Mouse (Mus musculus) forebrain, embryonic 14.5 days (tissue): Measurements from ENCODE around the gene Ndufv1. TPM values are rescaled to one million over a fixed set of nuclear protein-coding genes. Genes with fewer than 3 reads are reported as not detected.
"Not testable (repeated sequence)": the region's sequence is repeated elsewhere in the genome, so short reads cannot be mapped to it uniquely, and the experiment has no call there.

Source experiments
- ATAC-seq: fragments of 200-750 bp; cut with Nextera tagmentation; 2 replicates; pipeline ENCODE4 v1.8.0; 2017; ENCODE audit warnings: mild to moderate bottlenecking, moderate library complexity
- DNase-seq: peaks from one replicate; pipeline ENCODE4 v3.0.0-alpha.2; 2015; ENCODE audit warnings: low spot score
- H3K27ac ChIP-seq: fragments of 300-500 bp; sonication (generic); 2 replicates; pipeline ENCODE4 v1.5.1; 2014; ENCODE audit warnings: low read depth, mild to moderate bottlenecking, control low read depth, low read length, moderate library complexity
- H3K27me3 ChIP-seq: fragments of 300-500 bp; sonication (generic); replicated peaks from 2 replicates; pipeline ENCODE4 v1.6.1; 2014; ENCODE audit warnings: low read length, control low read depth, mixed read lengths; ENCODE audit not compliant: control insufficient read depth, insufficient read depth
- H3K36me3 ChIP-seq: fragments of 300-500 bp; sonication (generic); 2 replicates; pipeline ENCODE4 v1.6.1; 2014; ENCODE audit warnings: low read length, control low read depth; ENCODE audit not compliant: control insufficient read depth, insufficient read depth
- H3K4me1 ChIP-seq: fragments of 300-500 bp; sonication (generic); 2 replicates; pipeline ENCODE4 v1.6.1; 2014; ENCODE audit warnings: antibody characterized with exemption, low read length, control low read depth; ENCODE audit not compliant: control insufficient read depth, insufficient read depth
- H3K4me2 ChIP-seq: fragments of 300-500 bp; sonication (generic); 2 replicates; pipeline ENCODE4 v1.6.1; 2014; ENCODE audit warnings: mild to moderate bottlenecking, control low read depth, low read length
- H3K4me3 ChIP-seq: fragments of 300-500 bp; sonication (generic); 2 replicates; pipeline ENCODE4 v1.5.1; 2014; ENCODE audit warnings: low read depth, low read length, control low read depth
- H3K9ac ChIP-seq: fragments of 300-500 bp; sonication (generic); 2 replicates; pipeline ENCODE4 v1.6.1; 2014; ENCODE audit warnings: mild to moderate bottlenecking, low read length, control low read depth, moderate library complexity
- H3K9me3 ChIP-seq: fragments of 300-500 bp; sonication (generic); replicated peaks from 2 replicates; pipeline ENCODE4 v1.6.1; 2016; ENCODE audit warnings: low read length, control low read depth, mixed read lengths; ENCODE audit not compliant: control insufficient read depth
- WGBS: fragments of 180-500 bp; shearing (Covaris S2); extraction: QIAGEN DNeasy Blood & Tissue Kit; methylation state at CpG from one replicate; pipeline ENCODE4 v1.1.7; 2014; 5-methylcytosine and 5-hydroxymethylcytosine counted together
- polyA plus RNA-seq: library from polyadenylated mRNA; unstranded; fragments of >200 nt; fragmentation: Nextera tagmentation; extraction: Ambion mirVana; gene quantifications from 2 replicates; pipeline ENCODE4 v1.2.1, GENCODE M21; 2014

The Ndufv1 gene
- polyA plus RNA-seq, 1 experiment from 2014 or later, result 254 TPM

DNA sequence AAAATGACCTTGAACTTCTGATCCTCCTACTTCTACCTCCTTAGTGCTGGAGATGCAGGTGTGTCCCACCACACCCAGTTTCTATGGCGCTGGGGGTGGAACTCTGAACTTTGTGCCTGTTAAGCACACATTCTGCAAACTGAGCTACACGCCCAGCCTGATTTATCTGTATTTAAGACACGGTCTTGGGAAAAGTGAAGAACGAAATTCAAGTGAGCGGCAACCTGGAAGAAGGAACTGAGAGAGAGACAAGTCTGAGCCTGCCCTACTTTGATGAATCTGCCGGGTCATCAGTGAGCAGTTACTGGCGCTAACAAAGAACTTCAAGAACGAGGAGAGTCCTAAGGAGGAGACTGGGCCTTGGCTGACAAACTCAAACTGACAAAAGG lies 34.3 kb upstream of the Ndufv1 start:
- no peak overlapping the region for H3K27ac ChIP-seq
- no peaks in the 10 kb centered on the region for H3K9me3 ChIP-seq
- no peaks in the 10 kb centered on the region for H3K4me1 ChIP-seq
- H3K36me3 ChIP-seq, result no peaks in the 10 kb centered on the region
- DNase-seq, result no peak
- H3K9ac ChIP-seq, result no peak overlapping the region
- no peak for ATAC-seq
- H3K27me3 ChIP-seq, result no peaks in the 10 kb centered on the region
- H3K4me3 ChIP-seq, result no peak overlapping the region
- no peak overlapping the region for H3K4me2 ChIP-seq
- 84% methylated on average over 8 of the region's 8 CpGs for WGBS

DNA sequence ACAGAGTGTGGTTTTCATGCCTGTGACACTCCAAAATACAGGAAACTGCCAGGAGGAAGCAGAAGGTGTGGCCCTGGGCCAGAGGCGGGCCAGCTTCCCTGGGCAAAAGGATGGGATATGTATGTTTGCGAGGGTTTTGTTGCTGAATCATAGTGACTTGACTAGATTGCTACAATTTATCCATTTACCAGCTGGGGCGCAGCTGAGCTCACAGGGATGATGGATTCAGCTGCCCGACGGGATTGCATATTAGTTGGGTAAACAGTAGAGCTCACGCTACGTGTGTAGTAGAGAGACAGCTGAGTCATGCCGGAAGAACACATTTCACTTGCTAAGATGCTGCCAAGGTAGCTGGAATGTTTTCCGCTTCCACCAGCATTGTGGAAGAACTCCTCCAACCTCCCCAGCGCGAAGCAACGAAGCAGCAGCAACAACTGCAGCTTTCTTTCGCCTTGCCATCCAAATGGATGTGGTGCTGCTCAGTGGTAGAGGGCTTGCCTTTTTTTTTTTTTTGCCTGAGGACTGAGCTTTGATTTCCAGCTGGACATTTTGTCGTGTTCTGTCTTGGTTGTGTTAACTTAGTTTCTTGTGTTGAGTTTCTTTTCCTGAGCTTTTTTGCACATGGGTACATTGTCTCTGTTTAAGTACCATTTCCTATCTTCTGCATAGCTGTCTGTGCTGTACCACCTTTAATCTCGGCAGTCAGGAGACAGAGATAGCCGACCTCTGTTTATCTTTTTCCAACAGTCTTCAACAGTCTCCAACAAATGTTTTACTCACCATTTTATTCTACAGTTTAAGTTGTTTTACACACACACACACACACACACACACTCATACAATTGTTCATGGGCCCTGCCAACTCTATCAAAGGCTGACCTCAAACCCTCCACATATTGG lies 33.6 kb upstream of the Ndufv1 start, which contains the start of gene Gstp2:
Gene Gstp2 (minus strand): TSS at position 58 of the 900 bp plus-strand sequence.
- Histone ChIP-seq H3K27me3 (no peaks in the 10 kb centered on the region), H3K27ac (no peak within 1 kb of the TSS), H3K9ac (no peak within 1 kb of the TSS), H3K4me2 (peak within 1 kb of the TSS; percentile 6; the same call in 1 of the 2 replicates), H3K4me1 (no peaks in the 10 kb centered on the region), H3K9me3 (no peaks in the 10 kb centered on the region), H3K36me3 (no peaks in the 10 kb centered on the region), H3K4me3 (no peak within 1 kb of the TSS)
- DNase-seq, result peak; percentile 79
- 58% methylated on average over 16 of the region's 16 CpGs for WGBS
- no peak for ATAC-seq

DNA sequence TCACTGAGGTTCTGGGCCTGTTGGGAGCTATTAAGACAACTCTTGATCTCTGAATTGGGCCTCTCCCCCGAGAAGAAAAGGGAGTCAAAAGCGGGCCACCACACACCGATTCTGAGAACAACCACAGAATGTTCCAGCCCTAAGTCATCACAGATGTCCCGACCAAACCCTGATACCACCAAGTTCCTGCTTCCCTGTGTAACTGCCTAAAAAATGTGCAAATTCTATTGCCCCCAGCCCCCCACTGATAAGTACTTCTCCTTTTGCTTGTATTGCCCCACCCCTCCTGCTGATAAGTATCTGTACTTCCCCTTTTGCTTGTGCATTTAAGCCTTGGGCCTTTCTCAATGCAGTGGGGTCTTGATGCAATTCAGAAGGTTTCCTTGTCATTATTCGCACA lies 31.5 kb upstream of the Ndufv1 start:
- not testable (repeated sequence) for DNase-seq

GRCm38 (mm10) chr19:4042124-4042523 lies 29.5 kb upstream of the Ndufv1 start:
- Histone ChIP-seq H3K4me2 (no peak overlapping the region), H3K9me3 (no peaks in the 10 kb centered on the region), H3K27ac (no peak overlapping the region), H3K4me1 (peaks cover 2% of the 10 kb centered on the region; the same call in 1 of the 2 replicates), H3K4me3 (no peak overlapping the region), H3K9ac (no peak overlapping the region), H3K36me3 (no peaks in the 10 kb centered on the region), H3K27me3 (no peaks in the 10 kb centered on the region)
- ATAC-seq, result no peak
- DNase-seq, result no peak
- WGBS, result 77% methylated on average over 14 of the region's 14 CpGs

More for the DNA sequence above, 31.5 kb upstream of the Ndufv1 start:
- H3K36me3 ChIP-seq, H3K4me2 ChIP-seq, H3K4me1 ChIP-seq, H3K9ac ChIP-seq, H3K9me3 ChIP-seq, ATAC-seq, H3K27ac ChIP-seq, H3K27me3 ChIP-seq, H3K4me3 ChIP-seq: not testable (repeated sequence)
- WGBS, result 88% methylated on average over 5 of the region's 5 CpGs

- H3K4me2 ChIP-seq, H3K36me3 ChIP-seq, H3K9ac ChIP-seq, H3K27me3 ChIP-seq, H3K4me3 ChIP-seq, ATAC-seq, DNase-seq, H3K9me3 ChIP-seq, H3K4me1 ChIP-seq, H3K27ac ChIP-seq: not testable (repeated sequence)
- WGBS, result 84% methylated on average over 3 of the region's 4 CpGs
Observed at GRCm38 (mm10) chr19:4041500-4041899, 28.9 kb upstream of the Ndufv1 start.

- H3K9me3 ChIP-seq, H3K4me1 ChIP-seq, ATAC-seq, H3K36me3 ChIP-seq, H3K9ac ChIP-seq, H3K4me3 ChIP-seq, H3K27ac ChIP-seq, DNase-seq, H3K4me2 ChIP-seq, H3K27me3 ChIP-seq: not testable (repeated sequence)
- WGBS, result 86% methylated on average over 5 of the region's 5 CpGs
Observed at GRCm38 (mm10) chr19:4040941-4041340, 28.3 kb upstream of the Ndufv1 start.

DNA sequence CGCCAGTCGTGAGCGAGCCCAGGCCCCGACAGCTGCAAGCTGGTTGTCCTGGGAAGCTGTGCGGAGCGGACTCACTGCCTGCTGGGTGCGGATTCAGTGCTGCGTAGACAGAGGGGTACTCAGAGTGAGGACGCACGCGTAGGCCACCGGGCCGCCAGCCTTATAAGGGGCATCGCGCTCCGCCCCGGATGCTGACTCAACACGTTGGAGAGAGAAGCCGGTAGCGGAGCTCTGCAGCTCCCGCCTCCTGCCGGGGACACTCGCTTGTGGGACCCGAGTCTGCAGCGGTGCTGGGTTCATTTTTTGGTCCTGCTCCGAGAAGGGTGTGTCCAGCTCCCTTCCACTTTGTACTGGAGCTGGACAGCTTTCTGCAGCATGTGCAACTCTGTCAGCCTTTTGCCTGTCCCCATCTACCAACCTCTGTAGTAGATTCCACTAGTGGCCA lies 25.2 kb upstream of the Ndufv1 start, which contains the start of gene Gstp1:
Gene Gstp1 (minus strand): TSS at position 198 of the 445 bp plus-strand sequence.
- H3K4me2 ChIP-seq, result peak within 1 kb of the TSS; percentile 67
- H3K27me3 ChIP-seq, result no peaks in the 10 kb centered on the region
- H3K9ac ChIP-seq, result peak within 1 kb of the TSS; percentile 77
- ATAC-seq (peak; percentile 91), DNase-seq (peak; percentile 84)
- no peaks in the 10 kb centered on the region for H3K9me3 ChIP-seq
- WGBS, result under 1% methylated on average over 26 of the region's 26 CpGs
- H3K4me1 ChIP-seq, result peaks cover 2% of the 10 kb centered on the region; the same call in 1 of the 2 replicates
- H3K4me3 ChIP-seq, result peak within 1 kb of the TSS; percentile 55
- H3K36me3 ChIP-seq, result 0 out of 2 replicates have a peak, but pooled peaks cover 2% of the 10 kb centered on the region
- H3K27ac ChIP-seq, result peak within 1 kb of the TSS; percentile 44; the same call in 1 of the 2 replicates

DNA sequence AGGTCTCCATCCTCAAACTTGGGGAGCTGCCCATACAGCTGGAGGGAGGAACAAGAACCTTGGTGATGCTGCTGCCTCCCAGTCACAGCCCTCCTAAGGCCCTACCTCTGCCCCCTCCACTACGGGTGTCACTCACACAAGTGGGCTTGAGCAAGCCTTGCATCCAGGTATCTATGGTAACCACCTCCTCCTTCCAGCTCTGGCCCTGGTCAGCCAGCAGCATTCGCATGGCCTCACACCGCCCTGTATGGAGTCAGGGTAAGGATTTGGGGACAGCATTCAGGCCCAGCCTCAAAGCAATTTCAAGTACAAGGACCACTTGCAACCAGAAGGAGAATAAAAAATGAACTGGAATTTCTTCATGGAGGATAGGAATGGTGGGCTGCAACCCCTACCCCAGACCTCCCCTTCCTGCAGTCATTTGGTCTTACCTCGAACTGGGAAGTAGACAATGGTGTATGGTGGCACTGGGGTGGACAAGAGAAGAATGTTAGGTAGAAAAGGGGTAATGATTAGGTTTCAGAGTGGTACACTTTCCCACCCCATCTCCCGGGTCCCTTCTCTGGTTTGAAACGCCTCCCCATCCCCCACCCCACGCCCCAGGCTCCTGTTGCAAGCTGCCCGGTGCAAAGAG lies 24.7 kb upstream of the Ndufv1 start:
- H3K4me1 ChIP-seq, H3K27me3 ChIP-seq, DNase-seq, H3K36me3 ChIP-seq, H3K9me3 ChIP-seq: not testable (repeated sequence)
- peak overlapping the region; percentile 67 for H3K4me2 ChIP-seq
- peak overlapping the region; percentile 44; the same call in 1 of the 2 replicates for H3K27ac ChIP-seq
- WGBS, result 22% methylated on average over 7 of the region's 8 CpGs
- H3K4me3 ChIP-seq, result peak overlapping the region; percentile 55
- peak overlapping the region; percentile 77 for H3K9ac ChIP-seq
- ATAC-seq, result peak; percentile 36
